Mouse (Mus musculus): ENCODE data around the gene Dqx1.

GRCm38 (mm10) chr6:83103130-83103650, 45.5 kb downstream of the Dqx1 start:
- no peak for TF ChIP-seq POLR2A (IDR thresholded peaks at IDR 0.05; ENCODE audit: extremely low read depth, insufficient read depth, low read length)
- TF ChIP-seq CTCF (IDR thresholded peaks at IDR 0.05; ENCODE audit: low read depth, low read length) = peak; percentile 34; the same call in 1 of the 2 replicates
